In genomic region chr4:152008148-152008500, GRCm38 (mm10) we compare ENCODE assay signal across 9 mouse cellular contexts. TPM values are rescaled to one million over a fixed set of nuclear protein-coding genes. Genes with fewer than 3 reads are reported as not detected.
DNase-seq lines count a peak whose midpoint lies in the region; ATAC-seq and TF ChIP-seq lines count a peak whose summit lies in the region.
"Had no signal": no experiment of that assay in that cellular context is flagged by ENCODE, and none has a peak within 500 bp of the region (broad histone marks: within the 10 kb centered on the region; RNA-seq: fewer than 3 reads in every experiment).

No protein-coding gene starts in this region.

- 3% methylated on average over 14 of the region's 14 CpGs for WGBS in bone marrow, adult 2 months
- WGBS in hindbrain, embryonic 12.5 days, result under 1% methylated on average over 14 of the region's 14 CpGs
- WGBS in liver, embryonic 13.5 days (ENCODE audit: insufficient replicate concordance), result under 1% methylated on average over 14 of the region's 14 CpGs

- TF ChIP-seq POLR2A in bone marrow, adult 2 months (IDR thresholded peaks at IDR 0.05; ENCODE audit: borderline replicate concordance, control insufficient read depth, low read depth, low read length), result no peak

- H3K36me3 ChIP-seq in hindbrain, embryonic 12.5 days, result no peaks in the 10 kb centered on the region
- H3K36me3 ChIP-seq in liver, embryonic 13.5 days, result peaks cover 18% of the 10 kb centered on the region

- no peak for TF ChIP-seq CTCF in gastrocnemius, adult 2 months (IDR thresholded peaks at IDR 0.05)
- no peak for TF ChIP-seq CTCF in bone marrow, adult 2 months (IDR thresholded peaks at IDR 0.05; ENCODE audit: control insufficient read depth, insufficient read depth, low read length)

- DNase-seq in gastrocnemius, adult 2 months, result peak; percentile 47
- no peak for DNase-seq in gastrocnemius, postnatal 10 days
- DNase-seq in liver, embryonic 13.5 days, result no peak
- DNase-seq in natural killer cell, adult 2 months (ENCODE audit: low spot score in 2 of 2), result no peak
- no peak for DNase-seq in right cerebral cortex, postnatal 4 days
- DNase-seq in layer of hippocampus, postnatal 14 days (ENCODE audit: low spot score in 2 of 2), result no peak

- H3K4me3 ChIP-seq in gastrocnemius, adult 2 months, result peak overlapping the region; percentile 90
- H3K4me3 ChIP-seq in bone marrow, adult 2 months (replicated peaks; ENCODE audit: control insufficient read depth, low read depth, low read length), result peak overlapping the region; percentile 81
- peak overlapping the region; percentile 70 for H3K4me3 ChIP-seq in hindbrain, embryonic 12.5 days
- peak overlapping the region; percentile 85 for H3K4me3 ChIP-seq in liver, embryonic 13.5 days (replicated peaks)

- H3K27me3 ChIP-seq in hindbrain, embryonic 12.5 days, result peaks cover 50% of the 10 kb centered on the region
- H3K27me3 ChIP-seq in liver, embryonic 13.5 days, result peaks cover 21% of the 10 kb centered on the region
- H3K27me3 ChIP-seq: Patski had no signal

- intact Hi-C loops in gastrocnemius, adult 2 months (cut with DNase I), result loop anchor here (1.0 kb wide), 1 partner anchor 12 kb away; the partner anchor contains the start of gene Phf13

- peak overlapping the region; percentile 98 for H3K27ac ChIP-seq in gastrocnemius, adult 2 months
- H3K27ac ChIP-seq in bone marrow, adult 2 months (ENCODE audit: control insufficient read depth, insufficient read depth, low read depth, low read length, poor library complexity), result no peak overlapping the region
- no peak overlapping the region for H3K27ac ChIP-seq in hindbrain, embryonic 12.5 days
- H3K27ac ChIP-seq in liver, embryonic 13.5 days, result no peak overlapping the region

- peak overlapping the region; percentile 65; the same call in 1 of the 2 replicates for H3K9ac ChIP-seq in hindbrain, embryonic 12.5 days
- H3K9ac ChIP-seq in liver, embryonic 13.5 days, result peak overlapping the region; percentile 86

- H3K9me3 ChIP-seq in hindbrain, embryonic 12.5 days (replicated peaks), result no peaks in the 10 kb centered on the region
- no peaks in the 10 kb centered on the region for H3K9me3 ChIP-seq in liver, embryonic 13.5 days (replicated peaks)

- ATAC-seq in hindbrain, embryonic 12.5 days (ENCODE audit: low FRiP score), result 0 out of 2 replicates have a peak, but pooled peaks have one; percentile 2
- ATAC-seq in liver, embryonic 13.5 days (ENCODE audit: low read depth), result no peak

- H3K4me2 ChIP-seq in hindbrain, embryonic 12.5 days (replicated peaks), result peak overlapping the region; percentile 100
- peak overlapping the region; percentile 100 for H3K4me2 ChIP-seq in liver, embryonic 13.5 days

- H3K4me1 ChIP-seq in bone marrow, adult 2 months (ENCODE audit: control insufficient read depth, insufficient read depth, low read length), result no peaks in the 10 kb centered on the region
- peaks cover 34% of the 10 kb centered on the region for H3K4me1 ChIP-seq in hindbrain, embryonic 12.5 days
- H3K4me1 ChIP-seq in liver, embryonic 13.5 days (replicated peaks), result peaks cover 68% of the 10 kb centered on the region

RNA-seq across cellular contexts. Expression of gene Klhl21, which starts 0.5 kb away (rescaled TPM):
- total RNA-seq in gastrocnemius, adult 2 months (2021), result 100 to 1,000 TPM in 1 of 2 experiments, 10 to 100 TPM in 1; 92.5 to 125 TPM
- total RNA-seq in gastrocnemius, postnatal 10 days (2021), result 10 to 100 TPM; 28.9 to 29.3 TPM
- 3.5 and 6.6 TPM in 2 replicates for polyA plus RNA-seq in bone marrow, adult 2 months (2011; ENCODE audit: insufficient read depth, insufficient read length, low replicate concordance, missing spikeins)
- polyA plus RNA-seq in hindbrain, embryonic 12.5 days (2016; fragmentation: Nextera tagmentation; extraction: Ambion mirVana), result 8.0 and 8.2 TPM in 2 replicates
- polyA plus RNA-seq in liver, embryonic 13.5 days (2015; fragmentation: Nextera tagmentation; extraction: Ambion mirVana), result 6.0 and 6.5 TPM in 2 replicates
- 10 to 100 TPM; 16.4 to 18.6 TPM for total RNA-seq in layer of hippocampus, postnatal 14 days (2021)

RNA-seq across cellular contexts. Expression of gene Phf13, which starts 12.1 kb away (rescaled TPM):
- total RNA-seq in gastrocnemius, adult 2 months (2021), result 1 to 10 TPM; 4.5 to 4.6 TPM
- total RNA-seq in gastrocnemius, postnatal 10 days (2021), result 1 to 10 TPM; 6.5 to 9.5 TPM
- polyA plus RNA-seq in bone marrow, adult 2 months (2011; ENCODE audit: insufficient read depth, insufficient read length, low replicate concordance, missing spikeins), result 1.9 and 2.8 TPM in 2 replicates
- 29.2 and 29.7 TPM in 2 replicates for polyA plus RNA-seq in hindbrain, embryonic 12.5 days (2016; fragmentation: Nextera tagmentation; extraction: Ambion mirVana)
- 5.4 and 6.2 TPM in 2 replicates for polyA plus RNA-seq in liver, embryonic 13.5 days (2015; fragmentation: Nextera tagmentation; extraction: Ambion mirVana)
- 10 to 100 TPM; 11.8 to 13.3 TPM for total RNA-seq in layer of hippocampus, postnatal 14 days (2021)

RNA-seq across cellular contexts. Expression of gene Thap3, which starts 19.3 kb away (rescaled TPM):
- total RNA-seq in gastrocnemius, adult 2 months (2021), result 10 to 100 TPM; 31.1 to 32.5 TPM
- total RNA-seq in gastrocnemius, postnatal 10 days (2021), result 10 to 100 TPM; 34.1 to 34.4 TPM
- 16.4 and 23.6 TPM in 2 replicates for polyA plus RNA-seq in bone marrow, adult 2 months (2011; ENCODE audit: insufficient read depth, insufficient read length, low replicate concordance, missing spikeins)
- 31.7 and 37.0 TPM in 2 replicates for polyA plus RNA-seq in hindbrain, embryonic 12.5 days (2016; fragmentation: Nextera tagmentation; extraction: Ambion mirVana)
- polyA plus RNA-seq in liver, embryonic 13.5 days (2015; fragmentation: Nextera tagmentation; extraction: Ambion mirVana), result 7.8 and 8.1 TPM in 2 replicates
- total RNA-seq in layer of hippocampus, postnatal 14 days (2021), result 10 to 100 TPM; 18.9 to 22.0 TPM

RNA-seq across cellular contexts. Expression of gene Zbtb48, which starts 19.3 kb away (rescaled TPM):
- 1 to 10 TPM; 2.4 to 3.3 TPM for total RNA-seq in gastrocnemius, adult 2 months (2021)
- total RNA-seq in gastrocnemius, postnatal 10 days (2021), result 1 to 10 TPM; 3.2 to 4.7 TPM
- polyA plus RNA-seq in bone marrow, adult 2 months (2011; ENCODE audit: insufficient read depth, insufficient read length, low replicate concordance, missing spikeins), result 7.7 and 21.0 TPM in 2 replicates
- polyA plus RNA-seq in hindbrain, embryonic 12.5 days (2016; fragmentation: Nextera tagmentation; extraction: Ambion mirVana), result 20.4 and 25.2 TPM in 2 replicates
- polyA plus RNA-seq in liver, embryonic 13.5 days (2015; fragmentation: Nextera tagmentation; extraction: Ambion mirVana), result 7.2 and 9.5 TPM in 2 replicates
- 10 to 100 TPM; 12.2 to 14.4 TPM for total RNA-seq in layer of hippocampus, postnatal 14 days (2021)

RNA-seq across cellular contexts. Expression of gene Tas1r1, which starts 30.2 kb away (rescaled TPM):
- under 1 TPM; 0.53 to 0.59 TPM for total RNA-seq in gastrocnemius, adult 2 months (2021)
- 1 to 10 TPM; 1.1 to 1.3 TPM for total RNA-seq in gastrocnemius, postnatal 10 days (2021)
- 1.0 TPM in 1 of 2 replicates, not detected in the other for polyA plus RNA-seq in bone marrow, adult 2 months (2011; ENCODE audit: insufficient read depth, insufficient read length, low replicate concordance, missing spikeins)
- polyA plus RNA-seq in hindbrain, embryonic 12.5 days (2016; fragmentation: Nextera tagmentation; extraction: Ambion mirVana), result 1.0 and 1.2 TPM in 2 replicates
- polyA plus RNA-seq in liver, embryonic 13.5 days (2015; fragmentation: Nextera tagmentation; extraction: Ambion mirVana), result 0.07 TPM in 1 of 2 replicates, not detected in the other
- total RNA-seq in layer of hippocampus, postnatal 14 days (2021), result under 1 TPM; 0.38 to 0.92 TPM
